Mouse (Mus musculus) neutrophil, adult 5-6 weeks (primary cell): ENCODE results near the gene Gpr33. TPM values are rescaled to one million over a fixed set of nuclear protein-coding genes. Genes with fewer than 3 reads are reported as not detected.

Source experiments
- ATAC-seq: fragments of 151-379, 151-347 bp; 2 replicates; pipeline ENCODE4 v1.8.0; 2017; ENCODE audit warnings: mild to moderate bottlenecking, moderate TSS enrichment; ENCODE audit not compliant: insufficient number of reproducible peaks, poor library complexity, low FRiP score, severe bottlenecking; ENCODE audit errors: extremely low read depth
- total RNA-seq: library from RNA; stranded (forward); fragments of 200-1000 nt; gene quantifications from 2 replicates; pipeline ENCODE4 v1.2.3, GENCODE M21; 2017

Gene Gpr33
- not detected in 2 replicates for total RNA-seq

- ATAC-seq, result no peak
Measured at GRCm38 (mm10) chr12:52027963-52028362, at the start of gene Gpr33. Gpr33 (minus strand) TSS chr12:52028063.

GRCm38 (mm10) chr12:52049324-52049723 is 21.5 kb upstream of the Gpr33 start:
- no peak for ATAC-seq

GRCm38 (mm10) chr12:52046371-52046770 is 18.5 kb upstream of the Gpr33 start:
- no peak for ATAC-seq

- ATAC-seq, result no peak
Measured at GRCm38 (mm10) chr12:52042818-52043336, 15.0 kb upstream of the Gpr33 start.

- no peak for ATAC-seq
Measured at GRCm38 (mm10) chr12:52038352-52038751, 10.5 kb upstream of the Gpr33 start.

- ATAC-seq, result no peak
Measured at GRCm38 (mm10) chr12:52034956-52035355, 7.1 kb upstream of the Gpr33 start.

DNA sequence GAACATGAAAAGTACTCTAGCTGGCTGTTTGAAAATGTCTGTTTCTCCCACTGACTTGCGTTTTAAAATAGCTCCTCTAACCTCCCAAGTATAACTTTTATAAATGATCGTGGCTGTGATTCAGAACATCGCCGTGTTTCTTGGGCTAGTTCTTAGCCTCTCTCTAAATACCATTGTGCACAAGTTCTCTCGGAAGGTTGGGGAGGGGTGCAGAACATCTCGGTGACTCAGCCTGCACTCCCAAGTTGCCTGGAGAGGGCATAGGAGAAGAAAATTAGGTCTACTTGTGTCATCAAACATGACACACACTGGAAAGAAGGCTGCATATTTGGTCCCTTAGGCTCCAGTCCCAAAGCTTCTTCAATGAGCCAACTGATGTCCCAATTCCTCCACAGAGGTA is 4.4 kb upstream of the Gpr33 start:
- ATAC-seq, result no peak

GRCm38 (mm10) chr12:52014494-52015029 is 13.3 kb downstream of the Gpr33 start:
- no peak for ATAC-seq

DNA sequence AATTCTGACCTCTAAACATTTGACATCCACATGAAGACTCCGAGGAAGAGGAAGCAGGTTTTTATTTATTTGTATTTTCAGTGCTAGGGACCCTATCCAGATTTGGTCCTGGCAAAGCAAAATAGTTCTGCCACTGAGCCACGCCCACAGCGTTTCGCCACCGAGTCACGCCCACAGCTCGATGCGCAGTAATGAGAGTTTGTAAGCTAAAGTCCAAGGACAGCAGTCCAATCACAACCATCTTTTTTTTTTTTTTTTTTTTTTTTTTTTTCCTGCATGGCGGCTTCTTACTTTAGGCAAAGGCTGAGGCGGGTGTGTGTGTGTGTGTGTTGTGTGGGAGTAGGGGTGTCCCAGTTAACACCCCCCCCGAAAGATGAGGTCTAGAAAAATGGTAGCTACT is 13.8 kb downstream of the Gpr33 start:
- no peak for ATAC-seq

- no peak for ATAC-seq
Measured at GRCm38 (mm10) chr12:52013274-52013673, 14.6 kb downstream of the Gpr33 start.

GRCm38 (mm10) chr12:52012159-52012558 is 15.7 kb downstream of the Gpr33 start:
- no peak for ATAC-seq

- ATAC-seq, result no peak
Measured at GRCm38 (mm10) chr12:52010630-52010961, 17.3 kb downstream of the Gpr33 start.

DNA sequence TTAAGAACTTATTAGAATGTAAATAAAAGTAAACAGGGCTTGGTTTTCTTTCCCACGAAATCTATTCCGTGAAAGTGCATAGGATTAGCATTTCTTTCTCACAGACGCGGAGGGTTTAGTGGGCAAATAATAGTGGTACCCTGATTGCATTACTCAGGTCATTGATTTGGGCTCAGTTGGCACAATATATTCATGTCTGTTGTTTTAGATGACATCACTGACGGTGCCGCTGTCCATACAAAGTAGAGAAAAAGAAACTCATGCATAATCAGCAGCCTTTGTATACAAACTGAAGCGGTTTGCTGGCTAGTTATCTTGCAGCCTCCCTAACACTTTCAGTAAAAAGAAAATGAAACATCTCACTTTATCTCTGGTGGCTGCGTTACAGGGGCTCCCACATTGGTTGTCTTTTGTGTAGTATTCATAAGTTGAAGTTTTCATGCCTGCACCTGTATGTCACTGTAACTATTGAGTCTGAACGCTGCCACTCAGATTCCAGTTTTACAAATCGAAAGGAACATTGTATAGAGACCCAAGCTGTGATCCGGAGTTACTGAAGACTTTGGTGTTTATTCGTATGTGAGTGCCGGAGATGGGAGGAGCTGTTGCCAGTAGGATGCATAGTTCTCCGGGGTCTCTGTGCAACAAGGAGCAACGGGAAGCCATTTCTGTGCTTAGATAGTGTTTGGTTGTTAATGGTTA is 17.8 kb downstream of the Gpr33 start:
- ATAC-seq, result no peak

- no peak for ATAC-seq
Measured at GRCm38 (mm10) chr12:52006633-52006994, 21.2 kb downstream of the Gpr33 start.

- ATAC-seq, result peak; percentile 87
Measured at GRCm38 (mm10) chr12:52005877-52006632, 21.8 kb downstream of the Gpr33 start, which contains the start of gene Dtd2. Dtd2 (minus strand) TSS chr12:52006501.

DNA sequence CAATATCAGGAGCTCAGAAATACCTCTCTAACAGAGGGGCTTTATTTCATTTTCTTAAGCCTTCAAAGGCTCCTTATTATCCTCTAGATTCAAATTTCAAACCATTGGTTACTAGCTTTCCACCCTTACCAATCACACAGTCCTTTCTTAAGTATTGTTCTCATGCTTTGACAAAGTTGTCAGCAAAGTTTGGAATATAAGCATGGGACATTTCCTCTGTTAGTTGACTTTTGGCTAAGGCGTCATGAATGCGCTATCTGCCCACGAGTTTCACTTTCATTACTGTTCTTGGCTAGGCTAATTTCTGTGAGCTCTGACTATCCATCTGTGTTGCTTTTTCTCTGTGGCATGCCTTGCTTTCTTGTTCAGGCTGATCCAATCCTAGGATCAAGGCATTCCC is 25.1 kb downstream of the Gpr33 start:
- no peak for ATAC-seq

DNA sequence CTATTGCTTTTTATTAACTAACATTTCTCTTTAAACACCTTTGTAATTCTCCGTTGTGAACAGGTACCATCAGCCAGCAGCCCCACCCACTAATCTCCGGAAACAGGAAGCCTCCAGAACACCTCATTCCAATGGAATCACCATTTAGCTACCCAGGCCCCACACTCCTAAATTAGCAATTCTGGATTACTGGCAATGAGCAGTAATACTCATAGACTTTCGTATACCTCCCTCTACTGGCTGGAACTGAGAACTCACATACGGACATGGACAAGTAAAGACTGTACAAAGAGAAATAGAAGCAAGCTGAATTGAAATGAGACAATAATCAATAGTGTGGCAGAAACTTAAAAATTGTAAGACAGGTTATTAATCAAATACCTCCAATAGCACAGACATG is 26.3 kb downstream of the Gpr33 start:
- peak; percentile 68; the same call in 1 of the 2 replicates for ATAC-seq

GRCm38 (mm10) chr12:51998366-51998932 is 29.4 kb downstream of the Gpr33 start:
- no peak for ATAC-seq

DNA sequence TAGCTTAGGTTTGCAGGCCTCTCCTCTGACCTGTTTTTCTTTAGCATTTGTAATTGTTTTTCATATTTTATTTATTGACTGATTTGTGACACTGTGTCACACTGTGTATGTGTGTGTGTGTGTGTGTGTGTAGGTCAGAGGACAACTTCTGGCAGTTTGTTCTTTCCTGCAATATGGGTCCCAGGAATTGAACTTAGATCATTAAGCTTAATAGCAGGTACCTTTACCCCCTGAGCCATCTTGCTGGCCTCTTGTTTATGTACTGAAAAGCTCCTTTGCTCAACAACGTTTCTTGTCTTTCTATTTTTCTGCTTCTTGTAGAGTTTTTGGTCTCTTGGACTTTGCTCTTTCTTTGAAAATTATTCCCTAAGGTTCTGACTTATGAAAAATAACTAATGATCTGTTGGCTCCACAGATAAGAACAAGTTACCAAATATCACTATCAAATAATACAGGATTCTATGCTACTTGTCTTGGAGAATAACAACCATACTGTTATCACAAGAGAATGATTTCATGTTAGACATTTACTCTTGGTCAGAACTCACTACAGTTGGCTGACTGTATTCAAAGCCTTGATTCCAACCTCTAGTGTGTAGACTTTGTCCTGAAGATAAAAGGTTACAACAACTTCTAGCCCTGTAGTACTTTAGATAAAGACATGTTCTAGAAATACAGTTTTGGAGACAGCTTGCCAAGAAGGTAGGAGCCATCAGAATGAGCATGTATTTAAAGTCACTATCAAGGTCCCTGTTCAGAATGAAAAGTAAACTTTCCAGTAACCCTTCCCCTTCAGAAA is 31.9 kb downstream of the Gpr33 start:
- no peak for ATAC-seq
